Mouse (Mus musculus): ENCODE data around the gene 2310061N02Rik. TPM values are rescaled to one million over a fixed set of nuclear protein-coding genes. Genes with fewer than 3 reads are reported as not detected.
A peak's percentile ranks its signal among the peaks of the same experiment; 100 is the strongest.

Gene 2310061N02Rik
- polyA plus RNA-seq, 1 experiment: not detected

DNA sequence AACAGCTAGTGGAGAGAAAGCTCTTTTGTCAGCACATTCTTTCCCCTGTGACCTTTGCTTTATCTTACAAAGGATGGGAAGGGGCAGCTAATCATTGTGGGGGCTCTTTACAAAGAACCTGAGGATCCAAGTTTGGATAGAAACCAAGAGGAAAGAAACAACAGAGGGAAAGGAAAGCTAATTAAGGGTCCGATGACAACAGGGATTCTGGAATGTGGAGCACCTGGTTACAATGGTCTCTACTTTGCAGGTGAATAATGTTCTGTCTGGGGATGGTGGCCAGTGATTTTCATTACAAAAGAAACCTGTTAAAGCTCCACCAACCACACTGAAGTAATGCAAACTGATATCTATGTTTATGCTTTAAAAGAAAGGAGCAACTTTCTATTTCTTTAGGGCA, 12.3 kb upstream of the 2310061N02Rik start:
- H3K9ac ChIP-seq (ENCODE audit: low read depth, poor library complexity, severe bottlenecking): no peak overlapping the region
- no peak for TF ChIP-seq EP300 (IDR thresholded peaks at IDR 0.05; ENCODE audit: insufficient read depth, low read depth, low read length)
- no peak for TF ChIP-seq POLR2A (IDR thresholded peaks at IDR 0.05; ENCODE audit: insufficient read depth, low read length)
- no peak for TF ChIP-seq CTCF (IDR thresholded peaks at IDR 0.05; ENCODE audit: low read depth, low read length)
- peaks cover 2% of the 10 kb centered on the region; the same call in 1 of the 2 replicates for H3K27me3 ChIP-seq (ENCODE audit: control insufficient read depth, insufficient read depth, low read length, poor library complexity, severe bottlenecking)
- H3K27ac ChIP-seq (ENCODE audit: insufficient read depth, low read length): peak overlapping the region; percentile 70
- no peaks in the 10 kb centered on the region; the same call in none of the 2 replicates for H3K9me3 ChIP-seq (replicated peaks; ENCODE audit: control insufficient read depth, insufficient read depth, low read length, poor library complexity, severe bottlenecking)
- no peak overlapping the region for H3K4me3 ChIP-seq (ENCODE audit: low read depth, low read length)
- no peaks in the 10 kb centered on the region for H3K36me3 ChIP-seq (ENCODE audit: control insufficient read depth, insufficient read depth, low read length, poor library complexity, severe bottlenecking)
- H3K4me1 ChIP-seq (ENCODE audit: control insufficient read depth, insufficient read depth, low read length): no peaks in the 10 kb centered on the region

DNA sequence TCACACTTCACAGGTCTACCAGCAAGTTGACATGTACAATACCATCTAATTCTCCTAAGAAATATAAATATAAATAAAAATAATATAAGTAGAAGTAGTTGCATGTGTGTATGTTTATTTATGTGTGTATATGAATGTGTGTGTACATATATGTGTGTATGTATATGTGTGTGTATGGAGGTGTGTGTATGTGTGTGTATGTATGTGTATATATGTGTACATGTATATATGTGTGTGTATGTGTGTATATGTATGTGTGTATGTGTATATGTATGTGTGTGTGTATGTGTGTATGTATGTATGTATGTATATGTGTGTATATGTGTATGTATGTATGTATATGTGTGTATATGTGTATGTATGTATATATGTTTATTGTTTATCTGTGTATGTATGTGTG, 8.8 kb upstream of the 2310061N02Rik start:
- Histone ChIP-seq H3K27me3 (ENCODE audit: control insufficient read depth, insufficient read depth, low read length, poor library complexity, severe bottlenecking) (peaks cover 2% of the 10 kb centered on the region; the same call in 1 of the 2 replicates), H3K36me3 (ENCODE audit: control insufficient read depth, insufficient read depth, low read length, poor library complexity, severe bottlenecking) (no peaks in the 10 kb centered on the region), H3K4me3 (ENCODE audit: low read depth, low read length) (no peak overlapping the region), H3K4me1 (ENCODE audit: control insufficient read depth, insufficient read depth, low read length) (no peaks in the 10 kb centered on the region), H3K9me3 (replicated peaks; ENCODE audit: control insufficient read depth, insufficient read depth, low read length, poor library complexity, severe bottlenecking) (no peaks in the 10 kb centered on the region; the same call in none of the 2 replicates), H3K27ac (ENCODE audit: insufficient read depth, low read length) (no peak overlapping the region), H3K9ac (ENCODE audit: low read depth, poor library complexity, severe bottlenecking) (no peak overlapping the region)
- TF ChIP-seq EP300 (IDR thresholded peaks at IDR 0.05; ENCODE audit: insufficient read depth, low read depth, low read length) (no peak), CTCF (IDR thresholded peaks at IDR 0.05; ENCODE audit: low read depth, low read length) (no peak), POLR2A (IDR thresholded peaks at IDR 0.05; ENCODE audit: insufficient read depth, low read length) (no peak)

- Histone ChIP-seq H3K36me3 (ENCODE audit: control insufficient read depth, insufficient read depth, low read length, poor library complexity, severe bottlenecking) (no peaks in the 10 kb centered on the region), H3K4me1 (ENCODE audit: control insufficient read depth, insufficient read depth, low read length) (no peaks in the 10 kb centered on the region), H3K4me3 (ENCODE audit: low read depth, low read length) (no peak overlapping the region), H3K9me3 (replicated peaks; ENCODE audit: control insufficient read depth, insufficient read depth, low read length, poor library complexity, severe bottlenecking) (no peaks in the 10 kb centered on the region), H3K9ac (ENCODE audit: low read depth, poor library complexity, severe bottlenecking) (no peak overlapping the region), H3K27ac (ENCODE audit: insufficient read depth, low read length) (no peak overlapping the region), H3K27me3 (ENCODE audit: control insufficient read depth, insufficient read depth, low read length, poor library complexity, severe bottlenecking) (no peaks in the 10 kb centered on the region)
- TF ChIP-seq CTCF (IDR thresholded peaks at IDR 0.05; ENCODE audit: low read depth, low read length) (peak; percentile 58), EP300 (IDR thresholded peaks at IDR 0.05; ENCODE audit: insufficient read depth, low read depth, low read length) (no peak)
These were observed 3.5 kb upstream of the 2310061N02Rik start for GRCm38 (mm10) chr16:88711245-88711644.

- Histone ChIP-seq H3K36me3 (ENCODE audit: control insufficient read depth, insufficient read depth, low read length, poor library complexity, severe bottlenecking) (no peaks in the 10 kb centered on the region), H3K4me3 (ENCODE audit: low read depth, low read length) (no peak overlapping the region), H3K27me3 (ENCODE audit: control insufficient read depth, insufficient read depth, low read length, poor library complexity, severe bottlenecking) (no peaks in the 10 kb centered on the region), H3K27ac (ENCODE audit: insufficient read depth, low read length) (no peak overlapping the region), H3K4me1 (ENCODE audit: control insufficient read depth, insufficient read depth, low read length) (no peaks in the 10 kb centered on the region), H3K9me3 (replicated peaks; ENCODE audit: control insufficient read depth, insufficient read depth, low read length, poor library complexity, severe bottlenecking) (no peaks in the 10 kb centered on the region), H3K9ac (ENCODE audit: low read depth, poor library complexity, severe bottlenecking) (no peak overlapping the region)
- TF ChIP-seq POLR2A (IDR thresholded peaks at IDR 0.05; ENCODE audit: insufficient read depth, low read length): no peak
- TF ChIP-seq EP300 (IDR thresholded peaks at IDR 0.05; ENCODE audit: insufficient read depth, low read depth, low read length): no peak
- TF ChIP-seq CTCF (IDR thresholded peaks at IDR 0.05; ENCODE audit: low read depth, low read length): no peak
These were observed 3.0 kb upstream of the 2310061N02Rik start for GRCm38 (mm10) chr16:88710757-88711156.

GRCm38 (mm10) chr16:88701072-88701864, 6.5 kb downstream of the 2310061N02Rik start:
- no peak overlapping the region for H3K9ac ChIP-seq (ENCODE audit: low read depth, poor library complexity, severe bottlenecking)
- no peaks in the 10 kb centered on the region for H3K27me3 ChIP-seq (ENCODE audit: control insufficient read depth, insufficient read depth, low read length, poor library complexity, severe bottlenecking)
- H3K4me1 ChIP-seq (ENCODE audit: control insufficient read depth, insufficient read depth, low read length): no peaks in the 10 kb centered on the region
- no peaks in the 10 kb centered on the region for H3K9me3 ChIP-seq (replicated peaks; ENCODE audit: control insufficient read depth, insufficient read depth, low read length, poor library complexity, severe bottlenecking)
- no peak overlapping the region for H3K4me3 ChIP-seq (ENCODE audit: low read depth, low read length)
- TF ChIP-seq POLR2A (IDR thresholded peaks at IDR 0.05; ENCODE audit: insufficient read depth, low read length): no peak
- TF ChIP-seq CTCF (IDR thresholded peaks at IDR 0.05; ENCODE audit: low read depth, low read length): no peak
- no peak for TF ChIP-seq EP300 (IDR thresholded peaks at IDR 0.05; ENCODE audit: insufficient read depth, low read depth, low read length)
- no peaks in the 10 kb centered on the region for H3K36me3 ChIP-seq (ENCODE audit: control insufficient read depth, insufficient read depth, low read length, poor library complexity, severe bottlenecking)
- no peak overlapping the region for H3K27ac ChIP-seq (ENCODE audit: insufficient read depth, low read length)

- TF ChIP-seq POLR2A (IDR thresholded peaks at IDR 0.05; ENCODE audit: insufficient read depth, low read length): no peak
- no peak for TF ChIP-seq CTCF (IDR thresholded peaks at IDR 0.05; ENCODE audit: low read depth, low read length)
- TF ChIP-seq EP300 (IDR thresholded peaks at IDR 0.05; ENCODE audit: insufficient read depth, low read depth, low read length): no peak
- no peak overlapping the region for H3K4me3 ChIP-seq (ENCODE audit: low read depth, low read length)
- H3K4me1 ChIP-seq (ENCODE audit: control insufficient read depth, insufficient read depth, low read length): no peaks in the 10 kb centered on the region
- H3K27ac ChIP-seq (ENCODE audit: insufficient read depth, low read length): no peak overlapping the region
- no peaks in the 10 kb centered on the region for H3K9me3 ChIP-seq (replicated peaks; ENCODE audit: control insufficient read depth, insufficient read depth, low read length, poor library complexity, severe bottlenecking)
- H3K9ac ChIP-seq (ENCODE audit: low read depth, poor library complexity, severe bottlenecking): no peak overlapping the region
- no peaks in the 10 kb centered on the region for H3K36me3 ChIP-seq (ENCODE audit: control insufficient read depth, insufficient read depth, low read length, poor library complexity, severe bottlenecking)
- no peaks in the 10 kb centered on the region for H3K27me3 ChIP-seq (ENCODE audit: control insufficient read depth, insufficient read depth, low read length, poor library complexity, severe bottlenecking)
These were observed 11.5 kb downstream of the 2310061N02Rik start for GRCm38 (mm10) chr16:88696256-88696655.
